Mouse (Mus musculus): ENCODE data around the gene Tyrobp. TPM values are rescaled to one million over a fixed set of nuclear protein-coding genes. Genes with fewer than 3 reads are reported as not detected.

Gene Tyrobp
- total and polyA plus RNA-seq, 2 experiments from 2014 or later: 15.2 to 30.4 TPM

DNA sequence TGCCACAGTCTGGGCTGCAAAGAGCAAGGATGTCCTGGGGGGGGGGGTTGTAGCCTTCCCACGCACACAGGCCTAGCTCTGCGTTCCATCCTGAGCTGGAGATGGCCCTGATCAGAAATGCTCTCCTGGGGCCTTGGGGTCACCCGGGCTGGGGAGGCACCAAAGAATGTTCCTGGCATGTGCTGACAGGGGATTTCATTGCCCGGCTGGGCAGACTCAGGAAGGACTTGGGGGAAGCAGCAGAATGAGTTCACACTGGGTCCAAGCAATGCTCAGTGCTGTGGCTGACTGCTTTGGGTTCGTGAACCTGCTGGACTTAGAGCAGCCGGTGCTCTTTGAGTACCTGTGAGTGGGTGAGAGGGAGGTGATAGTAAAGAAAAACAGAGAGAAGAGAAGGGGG is 45.9 kb downstream of the Tyrobp start:
- DNase-seq (ENCODE audit: low spot score): no peak
- Histone ChIP-seq H3K9me3 (replicated peaks; ENCODE audit: control insufficient read depth, low read length) (no peaks in the 10 kb centered on the region), H3K4me2 (ENCODE audit: low read depth, low read length) (no peak overlapping the region), H3K27me3 (ENCODE audit: control insufficient read depth, insufficient read depth, low read length) (peaks cover 91% of the 10 kb centered on the region), H3K4me1 (ENCODE audit: control insufficient read depth, insufficient read depth) (no peaks in the 10 kb centered on the region), H3K9ac (replicated peaks; ENCODE audit: low read depth, low read length) (no peak overlapping the region), H3K27ac (ENCODE audit: low read depth) (no peak overlapping the region), H3K4me3 (ENCODE audit: low read depth, low read length) (no peak overlapping the region), H3K36me3 (replicated peaks; ENCODE audit: control insufficient read depth, insufficient read depth, low read length) (no peaks in the 10 kb centered on the region)
- 29% methylated on average over 6 of the region's 6 CpGs for WGBS
- no peak for TF ChIP-seq CTCF (IDR thresholded peaks at IDR 0.05; ENCODE audit: low read depth)
- no peak for ATAC-seq (ENCODE audit: insufficient read depth, low read depth)

- H3K9ac ChIP-seq (replicated peaks; ENCODE audit: low read depth, low read length): no peak overlapping the region
- no peaks in the 10 kb centered on the region for H3K4me1 ChIP-seq (ENCODE audit: control insufficient read depth, insufficient read depth)
- DNase-seq (ENCODE audit: low spot score): no peak
- peaks cover 86% of the 10 kb centered on the region for H3K27me3 ChIP-seq (ENCODE audit: control insufficient read depth, insufficient read depth, low read length)
- no peaks in the 10 kb centered on the region for H3K36me3 ChIP-seq (replicated peaks; ENCODE audit: control insufficient read depth, insufficient read depth, low read length)
- H3K27ac ChIP-seq (ENCODE audit: low read depth): no peak overlapping the region
- H3K4me3 ChIP-seq (ENCODE audit: low read depth, low read length): no peak overlapping the region
- H3K9me3 ChIP-seq (replicated peaks; ENCODE audit: control insufficient read depth, low read length): no peaks in the 10 kb centered on the region
- no peak overlapping the region for H3K4me2 ChIP-seq (ENCODE audit: low read depth, low read length)
- TF ChIP-seq EP300 (IDR thresholded peaks at IDR 0.05; ENCODE audit: low read depth): no peak
- TF ChIP-seq CTCF (IDR thresholded peaks at IDR 0.05; ENCODE audit: low read depth): no peak
- no peak for ATAC-seq (ENCODE audit: insufficient read depth, low read depth)
- 40% methylated on average over 7 of the region's 7 CpGs for WGBS
Observed at GRCm38 (mm10) chr7:30463568-30463967, 50.0 kb downstream of the Tyrobp start.

GRCm38 (mm10) chr7:30463996-30464395 is 50.4 kb downstream of the Tyrobp start:
- peaks cover 82% of the 10 kb centered on the region for H3K27me3 ChIP-seq (ENCODE audit: control insufficient read depth, insufficient read depth, low read length)
- TF ChIP-seq EP300 (IDR thresholded peaks at IDR 0.05; ENCODE audit: low read depth) (no peak), CTCF (IDR thresholded peaks at IDR 0.05; ENCODE audit: low read depth) (no peak)
- 23% methylated on average over 4 of the region's 4 CpGs for WGBS

DNA sequence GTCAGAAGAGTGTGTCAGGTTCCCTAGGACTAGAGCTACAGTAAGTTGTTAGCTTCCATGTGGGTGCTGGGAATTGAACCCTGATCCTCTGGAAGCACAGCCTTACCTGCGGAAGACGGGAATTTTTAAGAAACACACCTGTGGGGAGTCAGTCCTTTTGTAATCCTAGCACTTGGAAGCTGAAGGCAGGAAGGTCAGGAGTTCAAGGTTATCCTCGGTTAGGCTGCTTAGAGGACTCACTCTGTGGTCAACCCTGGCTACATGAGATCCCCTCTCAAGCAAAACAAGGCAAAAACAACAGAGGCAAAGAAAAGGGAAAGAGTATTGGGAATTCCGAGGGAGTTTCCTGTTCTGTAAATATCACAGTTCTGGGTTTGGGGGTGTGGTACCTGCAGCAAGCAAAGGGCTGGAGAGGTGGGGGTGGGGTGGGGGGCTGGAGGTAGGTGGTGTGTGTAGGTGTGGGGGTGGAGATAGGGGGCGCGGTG is 51.3 kb downstream of the Tyrobp start:
- H3K9me3 ChIP-seq (replicated peaks; ENCODE audit: control insufficient read depth, low read length): no peaks in the 10 kb centered on the region
- no peak overlapping the region for H3K4me2 ChIP-seq (ENCODE audit: low read depth, low read length)
- H3K27ac ChIP-seq (ENCODE audit: low read depth): no peak overlapping the region
- 10% methylated on average over 6 of the region's 6 CpGs for WGBS
- H3K4me3 ChIP-seq (ENCODE audit: low read depth, low read length): no peak overlapping the region
- ATAC-seq (ENCODE audit: insufficient read depth, low read depth) (no peak), DNase-seq (ENCODE audit: low spot score) (no peak)
- no peaks in the 10 kb centered on the region for H3K36me3 ChIP-seq (replicated peaks; ENCODE audit: control insufficient read depth, insufficient read depth, low read length)
- H3K9ac ChIP-seq (replicated peaks; ENCODE audit: low read depth, low read length): no peak overlapping the region
- H3K4me1 ChIP-seq (ENCODE audit: control insufficient read depth, insufficient read depth): no peaks in the 10 kb centered on the region
- no peak for TF ChIP-seq CTCF (IDR thresholded peaks at IDR 0.05; ENCODE audit: low read depth)
- H3K27me3 ChIP-seq (ENCODE audit: control insufficient read depth, insufficient read depth, low read length): peaks cover 75% of the 10 kb centered on the region

More at GRCm38 (mm10) chr7:30463996-30464395, 50.4 kb downstream of the Tyrobp start:
- Histone ChIP-seq H3K27ac (ENCODE audit: low read depth) (no peak overlapping the region), H3K9ac (replicated peaks; ENCODE audit: low read depth, low read length) (no peak overlapping the region), H3K9me3 (replicated peaks; ENCODE audit: control insufficient read depth, low read length) (no peaks in the 10 kb centered on the region), H3K4me2 (ENCODE audit: low read depth, low read length) (no peak overlapping the region), H3K36me3 (replicated peaks; ENCODE audit: control insufficient read depth, insufficient read depth, low read length) (no peaks in the 10 kb centered on the region), H3K4me1 (ENCODE audit: control insufficient read depth, insufficient read depth) (no peaks in the 10 kb centered on the region), H3K4me3 (ENCODE audit: low read depth, low read length) (no peak overlapping the region)
- no peak for ATAC-seq (ENCODE audit: insufficient read depth, low read depth)
- DNase-seq (ENCODE audit: low spot score): no peak

Other genes starting within 250 kb of the Tyrobp start
Only the 30 nearest of the 34 such genes appear.
- gene Capns1, start 214.9 kb upstream of the Tyrobp start, total RNA-seq (2014; rRNA removed; ENCODE audit: low replicate concordance): 356 and 427 TPM in 2 replicates
- 84.4 and 88.5 TPM in 2 replicates for gene Capns1, start 214.9 kb upstream of the Tyrobp start, polyA plus RNA-seq (2015; fragmentation: Nextera tagmentation; extraction: Ambion mirVana)
- gene Polr2i, start 181.8 kb upstream of the Tyrobp start, total RNA-seq (2014; rRNA removed; ENCODE audit: low replicate concordance): 105 and 799 TPM in 2 replicates
- 109 and 112 TPM in 2 replicates for gene Polr2i, start 181.8 kb upstream of the Tyrobp start, polyA plus RNA-seq (2015; fragmentation: Nextera tagmentation; extraction: Ambion mirVana)
- gene Tbcb, start 181.5 kb upstream of the Tyrobp start, total RNA-seq (2014; rRNA removed; ENCODE audit: low replicate concordance): 40.0 and 80.7 TPM in 2 replicates
- gene Tbcb, start 181.5 kb upstream of the Tyrobp start, polyA plus RNA-seq (2015; fragmentation: Nextera tagmentation; extraction: Ambion mirVana): 131 and 137 TPM in 2 replicates
- not detected in 2 replicates for gene Ovol3, start 178.0 kb upstream of the Tyrobp start, total RNA-seq (2014; rRNA removed; ENCODE audit: low replicate concordance)
- not detected in 2 replicates for gene Ovol3, start 178.0 kb upstream of the Tyrobp start, polyA plus RNA-seq (2015; fragmentation: Nextera tagmentation; extraction: Ambion mirVana)
- gene Thap8, start 133.7 kb upstream of the Tyrobp start, total RNA-seq (2014; rRNA removed; ENCODE audit: low replicate concordance): not detected in 2 replicates
- 0.33 and 0.41 TPM in 2 replicates for gene Thap8, start 133.7 kb upstream of the Tyrobp start, polyA plus RNA-seq (2015; fragmentation: Nextera tagmentation; extraction: Ambion mirVana)
- gene Wdr62, start 133.3 kb upstream of the Tyrobp start, total RNA-seq (2014; rRNA removed; ENCODE audit: low replicate concordance): 3.4 and 5.2 TPM in 2 replicates
- 2.6 and 3.2 TPM in 2 replicates for gene Wdr62, start 133.3 kb upstream of the Tyrobp start, polyA plus RNA-seq (2015; fragmentation: Nextera tagmentation; extraction: Ambion mirVana)
- gene Clip3, start 122.0 kb upstream of the Tyrobp start, total RNA-seq (2014; rRNA removed; ENCODE audit: low replicate concordance): 4.3 and 22.4 TPM in 2 replicates
- 3.1 and 3.5 TPM in 2 replicates for gene Clip3, start 122.0 kb upstream of the Tyrobp start, polyA plus RNA-seq (2015; fragmentation: Nextera tagmentation; extraction: Ambion mirVana)
- 40.0 and 57.2 TPM in 2 replicates for gene Alkbh6, start 105.0 kb upstream of the Tyrobp start, total RNA-seq (2014; rRNA removed; ENCODE audit: low replicate concordance)
- gene Alkbh6, start 105.0 kb upstream of the Tyrobp start, polyA plus RNA-seq (2015; fragmentation: Nextera tagmentation; extraction: Ambion mirVana): 63.5 and 71.2 TPM in 2 replicates
- 0.34 and 1.1 TPM in 2 replicates for gene Syne4, start 99.0 kb upstream of the Tyrobp start, total RNA-seq (2014; rRNA removed; ENCODE audit: low replicate concordance)
- 1.6 TPM in 2 replicates for gene Syne4, start 99.0 kb upstream of the Tyrobp start, polyA plus RNA-seq (2015; fragmentation: Nextera tagmentation; extraction: Ambion mirVana)
- 0.46 and 0.77 TPM in 2 replicates for gene E130208F15Rik, start 92.0 kb upstream of the Tyrobp start, total RNA-seq (2014; rRNA removed; ENCODE audit: low replicate concordance)
- 2.6 and 3.1 TPM in 2 replicates for gene E130208F15Rik, start 92.0 kb upstream of the Tyrobp start, polyA plus RNA-seq (2015; fragmentation: Nextera tagmentation; extraction: Ambion mirVana)
- 15.8 and 16.5 TPM in 2 replicates for gene Sdhaf1, start 89.9 kb upstream of the Tyrobp start, total RNA-seq (2014; rRNA removed; ENCODE audit: low replicate concordance)
- 23.2 and 23.3 TPM in 2 replicates for gene Sdhaf1, start 89.9 kb upstream of the Tyrobp start, polyA plus RNA-seq (2015; fragmentation: Nextera tagmentation; extraction: Ambion mirVana)
- gene Lrfn3, start 51.0 kb upstream of the Tyrobp start, total RNA-seq (2014; rRNA removed; ENCODE audit: low replicate concordance): 3.6 and 5.4 TPM in 2 replicates
- gene Lrfn3, start 51.0 kb upstream of the Tyrobp start, polyA plus RNA-seq (2015; fragmentation: Nextera tagmentation; extraction: Ambion mirVana): 0.40 and 0.69 TPM in 2 replicates
- not detected in 2 replicates for gene Hcst, start 6.1 kb downstream of the Tyrobp start, total RNA-seq (2014; rRNA removed; ENCODE audit: low replicate concordance)
- 1.1 and 1.4 TPM in 2 replicates for gene Hcst, start 6.1 kb downstream of the Tyrobp start, polyA plus RNA-seq (2015; fragmentation: Nextera tagmentation; extraction: Ambion mirVana)
- 0.19 and 5.0 TPM in 2 replicates for gene Nfkbid, start 8.0 kb downstream of the Tyrobp start, total RNA-seq (2014; rRNA removed; ENCODE audit: low replicate concordance)
- gene Nfkbid, start 8.0 kb downstream of the Tyrobp start, polyA plus RNA-seq (2015; fragmentation: Nextera tagmentation; extraction: Ambion mirVana): 0.38 and 0.44 TPM in 2 replicates
- gene Aplp1, start 31.8 kb downstream of the Tyrobp start, total RNA-seq (2014; rRNA removed; ENCODE audit: low replicate concordance): 3.6 and 11.4 TPM in 2 replicates
- gene Aplp1, start 31.8 kb downstream of the Tyrobp start, polyA plus RNA-seq (2015; fragmentation: Nextera tagmentation; extraction: Ambion mirVana): 4.2 and 5.2 TPM in 2 replicates
- not detected in 2 replicates for gene Kirrel2, start 43.9 kb downstream of the Tyrobp start, total RNA-seq (2014; rRNA removed; ENCODE audit: low replicate concordance)
- 0.15 TPM in 1 of 2 replicates, not detected in the other for gene Kirrel2, start 43.9 kb downstream of the Tyrobp start, polyA plus RNA-seq (2015; fragmentation: Nextera tagmentation; extraction: Ambion mirVana)
- gene Nphs1, start 44.6 kb downstream of the Tyrobp start, total RNA-seq (2014; rRNA removed; ENCODE audit: low replicate concordance): not detected in 2 replicates
- 0.05 TPM in 1 of 2 replicates, not detected in the other for gene Nphs1, start 44.6 kb downstream of the Tyrobp start, polyA plus RNA-seq (2015; fragmentation: Nextera tagmentation; extraction: Ambion mirVana)
- gene Prodh2, start 79.9 kb downstream of the Tyrobp start, total RNA-seq (2014; rRNA removed; ENCODE audit: low replicate concordance): not detected in 2 replicates
- gene Prodh2, start 79.9 kb downstream of the Tyrobp start, polyA plus RNA-seq (2015; fragmentation: Nextera tagmentation; extraction: Ambion mirVana): not detected in 2 replicates
- 0.31 and 4.3 TPM in 2 replicates for gene Arhgap33, start 121.3 kb downstream of the Tyrobp start, total RNA-seq (2014; rRNA removed; ENCODE audit: low replicate concordance)
- 0.80 and 1.0 TPM in 2 replicates for gene Arhgap33, start 121.3 kb downstream of the Tyrobp start, polyA plus RNA-seq (2015; fragmentation: Nextera tagmentation; extraction: Ambion mirVana)
- 72.0 and 93.3 TPM in 2 replicates for gene Hspb6, start 138.4 kb downstream of the Tyrobp start, total RNA-seq (2014; rRNA removed; ENCODE audit: low replicate concordance)
- gene Hspb6, start 138.4 kb downstream of the Tyrobp start, polyA plus RNA-seq (2015; fragmentation: Nextera tagmentation; extraction: Ambion mirVana): 339 and 340 TPM in 2 replicates
- gene Proser3, start 138.5 kb downstream of the Tyrobp start, total RNA-seq (2014; rRNA removed; ENCODE audit: low replicate concordance): 6.5 and 7.1 TPM in 2 replicates
- 2.5 and 3.2 TPM in 2 replicates for gene Proser3, start 138.5 kb downstream of the Tyrobp start, polyA plus RNA-seq (2015; fragmentation: Nextera tagmentation; extraction: Ambion mirVana)
- 11.9 and 19.7 TPM in 2 replicates for gene Lin37, start 146.1 kb downstream of the Tyrobp start, total RNA-seq (2014; rRNA removed; ENCODE audit: low replicate concordance)
- gene Lin37, start 146.1 kb downstream of the Tyrobp start, polyA plus RNA-seq (2015; fragmentation: Nextera tagmentation; extraction: Ambion mirVana): 26.2 and 27.1 TPM in 2 replicates
- 36.9 and 41.9 TPM in 2 replicates for gene U2af1l4, start 149.5 kb downstream of the Tyrobp start, total RNA-seq (2014; rRNA removed; ENCODE audit: low replicate concordance)
- 120 and 123 TPM in 2 replicates for gene U2af1l4, start 149.5 kb downstream of the Tyrobp start, polyA plus RNA-seq (2015; fragmentation: Nextera tagmentation; extraction: Ambion mirVana)
- gene Gm49396, start 149.6 kb downstream of the Tyrobp start, total RNA-seq (2014; rRNA removed; ENCODE audit: low replicate concordance): 0.08 and 0.61 TPM in 2 replicates
- gene Gm49396, start 149.6 kb downstream of the Tyrobp start, polyA plus RNA-seq (2015; fragmentation: Nextera tagmentation; extraction: Ambion mirVana): 3.0 and 3.4 TPM in 2 replicates
- gene Psenen, start 149.9 kb downstream of the Tyrobp start, total RNA-seq (2014; rRNA removed; ENCODE audit: low replicate concordance): 106 and 130 TPM in 2 replicates
- 130 and 133 TPM in 2 replicates for gene Psenen, start 149.9 kb downstream of the Tyrobp start, polyA plus RNA-seq (2015; fragmentation: Nextera tagmentation; extraction: Ambion mirVana)
- 0.54 and 3.3 TPM in 2 replicates for gene Igflr1, start 151.7 kb downstream of the Tyrobp start, total RNA-seq (2014; rRNA removed; ENCODE audit: low replicate concordance)
- 0.94 and 1.9 TPM in 2 replicates for gene Igflr1, start 151.7 kb downstream of the Tyrobp start, polyA plus RNA-seq (2015; fragmentation: Nextera tagmentation; extraction: Ambion mirVana)
- 12.1 and 13.4 TPM in 2 replicates for gene Kmt2b, start 175.0 kb downstream of the Tyrobp start, total RNA-seq (2014; rRNA removed; ENCODE audit: low replicate concordance)
- gene Kmt2b, start 175.0 kb downstream of the Tyrobp start, polyA plus RNA-seq (2015; fragmentation: Nextera tagmentation; extraction: Ambion mirVana): 2.9 and 3.2 TPM in 2 replicates
- not detected in 2 replicates for gene Zbtb32, start 185.1 kb downstream of the Tyrobp start, total RNA-seq (2014; rRNA removed; ENCODE audit: low replicate concordance)
- gene Zbtb32, start 185.1 kb downstream of the Tyrobp start, polyA plus RNA-seq (2015; fragmentation: Nextera tagmentation; extraction: Ambion mirVana): 0.11 and 0.27 TPM in 2 replicates
- 1.1 and 73.4 TPM in 2 replicates for gene Upk1a, start 199.1 kb downstream of the Tyrobp start, total RNA-seq (2014; rRNA removed; ENCODE audit: low replicate concordance)
- gene Upk1a, start 199.1 kb downstream of the Tyrobp start, polyA plus RNA-seq (2015; fragmentation: Nextera tagmentation; extraction: Ambion mirVana): 0.56 and 0.60 TPM in 2 replicates
- 1,408 and 1,527 TPM in 2 replicates for gene Cox6b1, start 212.4 kb downstream of the Tyrobp start, total RNA-seq (2014; rRNA removed; ENCODE audit: low replicate concordance)
- 4,395 and 4,405 TPM in 2 replicates for gene Cox6b1, start 212.4 kb downstream of the Tyrobp start, polyA plus RNA-seq (2015; fragmentation: Nextera tagmentation; extraction: Ambion mirVana)

Measured in heart, postnatal 0 days (tissue).